Mouse (Mus musculus) bone marrow macrophage, adult 2 months (primary cell): ENCODE results near the gene Dok4.

ENCODE experiments used
- CTCF ChIP-seq: IDR thresholded peaks from 2 replicates; pipeline ENCODE4 v1.5.1; 2012; ENCODE audit warnings: low read depth, mild to moderate bottlenecking, low read length, moderate library complexity
- POLR2A ChIP-seq: IDR thresholded peaks from 2 replicates; pipeline ENCODE4 v1.6.1; 2012; ENCODE audit warnings: mild to moderate bottlenecking, low read depth, low read length, borderline replicate concordance

GRCm38 (mm10) chr8:94914701-94915101, 38.6 kb upstream of the Dok4 start:
- TF ChIP-seq CTCF (no peak), POLR2A (no peak)
